Mouse (Mus musculus) B cell, adult 2 months (primary cell): ENCODE results near the gene Lmna.

Experiments used
- DNase-seq, 2 experiments: peaks; one replicate each; pipeline ENCODE4 v3.0.0; 2022

Gene Lmna

DNA sequence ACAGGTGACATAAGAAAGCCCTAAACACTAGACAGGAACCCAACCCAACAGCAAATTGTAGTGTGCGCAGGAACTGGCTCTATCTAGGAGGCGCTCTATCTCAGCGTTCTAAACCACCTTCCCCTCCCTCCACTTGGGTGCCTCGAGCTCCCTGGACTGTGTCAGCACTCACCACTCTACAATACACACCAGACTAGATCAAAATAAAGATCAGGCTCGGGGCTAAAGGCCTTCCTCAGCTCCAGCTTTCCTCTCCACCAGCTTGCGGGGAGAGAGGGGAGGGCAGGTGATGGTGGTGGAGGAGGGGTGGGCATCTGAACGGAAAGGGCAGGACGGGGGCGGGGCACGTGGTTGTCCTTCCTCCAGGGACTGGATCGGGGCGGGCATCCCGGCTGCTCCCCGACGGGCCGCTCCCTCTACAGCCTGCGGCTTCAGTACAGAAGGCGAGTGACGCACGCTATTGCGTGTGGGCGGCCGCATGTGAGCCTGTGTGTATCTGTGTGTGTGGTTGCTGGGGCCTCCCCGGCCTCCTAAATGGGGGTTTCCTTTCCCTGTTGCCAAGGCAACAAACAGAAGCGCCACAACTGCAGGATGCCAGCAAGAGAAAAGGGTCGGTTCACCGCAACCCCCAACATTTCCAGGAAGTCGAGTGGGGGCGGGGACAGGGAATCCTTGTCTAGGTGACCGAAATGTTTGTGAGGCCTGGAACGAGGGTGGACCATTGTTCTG, at the start of gene Lmna:
TSS of gene Lmna (minus strand) at position 265 of the 729 bp plus-strand sequence.
- DNase-seq = peak; percentile 98 to 99

DNA sequence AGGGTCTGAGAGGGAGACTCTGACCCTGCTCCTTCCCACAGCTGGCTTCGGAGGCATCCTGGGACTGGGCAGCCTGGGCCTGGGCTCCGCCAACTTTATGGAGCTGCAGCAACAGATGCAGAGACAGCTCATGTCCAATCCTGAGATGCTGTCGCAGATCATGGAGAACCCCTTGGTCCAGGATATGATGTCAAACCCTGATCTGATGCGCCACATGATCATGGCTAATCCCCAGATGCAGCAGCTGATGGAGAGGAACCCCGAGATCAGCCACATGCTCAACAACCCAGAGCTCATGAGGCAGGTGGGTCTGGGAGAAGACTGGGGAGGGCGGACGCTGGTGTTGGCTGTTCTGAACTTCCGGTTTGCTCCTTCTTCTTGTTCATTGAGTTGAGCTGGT, 46.9 kb upstream of the Lmna start:
- DNase-seq = no peak

DNA sequence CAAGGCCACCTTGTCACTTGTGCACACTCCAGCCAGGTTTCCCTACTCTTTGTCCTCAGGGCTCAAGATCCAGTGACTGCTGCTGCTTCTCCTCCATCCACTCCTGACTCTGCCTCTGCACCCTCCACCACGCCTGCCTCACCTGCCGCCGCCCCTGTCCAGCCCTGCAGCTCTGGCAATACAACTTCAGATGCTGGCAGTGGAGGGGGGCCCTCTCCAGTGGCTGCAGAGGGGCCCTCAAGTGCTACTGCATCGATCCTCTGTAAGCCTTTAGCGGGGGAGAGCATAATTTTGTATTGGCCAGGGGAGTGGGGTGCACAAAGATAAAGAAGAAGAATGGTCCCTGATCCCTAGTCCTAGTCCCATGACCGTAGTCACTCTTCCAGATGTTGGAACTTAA, 46.0 kb upstream of the Lmna start:
- DNase-seq = no peak

DNA sequence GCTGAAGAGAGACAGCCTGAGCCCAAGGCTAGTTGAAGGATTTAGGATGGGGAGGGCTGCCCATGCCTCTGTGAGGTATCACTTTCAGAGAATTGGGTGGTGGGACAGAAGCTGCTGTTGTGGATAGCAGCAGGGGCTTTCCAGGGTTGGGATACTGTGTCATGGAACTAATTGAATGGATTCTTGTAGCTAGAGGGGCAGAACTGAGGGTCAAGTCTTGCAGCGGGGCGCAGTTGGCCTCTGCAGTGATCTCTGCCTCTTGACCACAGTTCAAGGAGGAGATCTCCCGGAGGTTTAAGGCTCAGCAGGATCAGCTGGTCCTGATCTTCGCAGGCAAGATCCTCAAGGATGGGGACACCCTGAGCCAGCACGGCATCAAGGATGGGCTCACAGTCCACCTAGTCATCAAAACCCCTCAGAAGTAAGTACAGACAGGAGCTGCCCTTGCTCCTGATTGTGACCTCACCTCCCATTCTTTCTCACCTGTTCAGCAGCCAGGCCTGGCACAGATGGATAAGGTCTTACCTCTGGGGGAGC, 45.4 kb upstream of the Lmna start:
- no peak for DNase-seq

DNA sequence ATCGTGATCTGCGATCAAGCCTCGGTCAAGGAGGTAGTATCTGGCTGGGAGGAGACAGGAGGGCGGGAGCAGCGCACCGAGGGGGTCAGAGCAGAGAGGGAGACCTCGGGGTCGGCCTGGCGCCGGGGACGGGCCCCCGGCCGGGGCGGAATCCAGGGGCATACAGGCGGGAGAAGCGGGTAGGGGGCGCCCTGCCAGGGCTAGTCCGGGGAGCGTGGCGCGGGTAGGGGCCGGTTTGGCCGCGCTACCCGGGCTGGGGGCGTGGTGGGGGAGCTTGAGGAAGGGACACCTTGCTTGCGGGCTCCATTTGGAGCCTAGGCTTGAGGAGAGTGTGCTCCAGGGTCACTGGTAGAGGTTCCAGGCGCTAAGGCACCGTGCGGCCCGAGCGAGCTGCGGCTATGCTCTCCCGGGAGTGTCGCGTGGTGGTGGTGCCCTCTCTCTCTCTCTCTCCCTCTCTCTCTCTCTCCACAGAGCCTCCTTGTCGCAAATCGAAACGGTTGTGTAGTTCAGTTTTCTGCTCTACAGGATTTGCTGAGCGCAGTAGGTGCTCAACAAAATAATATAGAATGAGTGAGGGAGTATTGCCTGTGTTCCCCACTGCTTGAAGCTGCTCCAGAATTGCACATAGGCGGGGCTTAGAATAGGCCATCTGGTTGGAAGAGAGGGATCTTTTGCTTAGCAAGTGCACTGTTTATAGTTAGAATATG, 44.3 kb upstream of the Lmna start:
- DNase-seq = no peak

DNA sequence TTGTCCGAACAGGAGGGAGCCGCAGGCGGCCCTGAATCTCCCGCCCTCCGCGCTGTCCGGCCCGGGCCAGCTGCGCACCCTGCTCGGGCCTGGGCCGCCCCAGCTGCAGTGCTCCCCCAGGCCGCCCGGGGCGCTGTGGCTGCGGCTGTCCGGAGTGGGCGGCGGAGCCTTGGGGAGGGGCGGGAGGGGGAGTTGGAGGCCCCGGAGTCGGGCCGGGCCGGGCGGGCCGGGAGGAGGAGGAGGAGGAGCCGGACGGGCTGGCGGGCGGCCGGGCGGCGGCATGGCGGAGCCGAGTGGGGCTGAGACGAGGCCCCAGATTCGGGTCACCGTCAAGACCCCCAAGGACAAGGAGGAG, 43.7 kb upstream of the Lmna start, which contains the start of gene Ubqln4:
TSS of gene Ubqln4 (plus strand) at position 234 of the 355 bp plus-strand sequence.
- DNase-seq = peak; percentile 92 to 95

DNA sequence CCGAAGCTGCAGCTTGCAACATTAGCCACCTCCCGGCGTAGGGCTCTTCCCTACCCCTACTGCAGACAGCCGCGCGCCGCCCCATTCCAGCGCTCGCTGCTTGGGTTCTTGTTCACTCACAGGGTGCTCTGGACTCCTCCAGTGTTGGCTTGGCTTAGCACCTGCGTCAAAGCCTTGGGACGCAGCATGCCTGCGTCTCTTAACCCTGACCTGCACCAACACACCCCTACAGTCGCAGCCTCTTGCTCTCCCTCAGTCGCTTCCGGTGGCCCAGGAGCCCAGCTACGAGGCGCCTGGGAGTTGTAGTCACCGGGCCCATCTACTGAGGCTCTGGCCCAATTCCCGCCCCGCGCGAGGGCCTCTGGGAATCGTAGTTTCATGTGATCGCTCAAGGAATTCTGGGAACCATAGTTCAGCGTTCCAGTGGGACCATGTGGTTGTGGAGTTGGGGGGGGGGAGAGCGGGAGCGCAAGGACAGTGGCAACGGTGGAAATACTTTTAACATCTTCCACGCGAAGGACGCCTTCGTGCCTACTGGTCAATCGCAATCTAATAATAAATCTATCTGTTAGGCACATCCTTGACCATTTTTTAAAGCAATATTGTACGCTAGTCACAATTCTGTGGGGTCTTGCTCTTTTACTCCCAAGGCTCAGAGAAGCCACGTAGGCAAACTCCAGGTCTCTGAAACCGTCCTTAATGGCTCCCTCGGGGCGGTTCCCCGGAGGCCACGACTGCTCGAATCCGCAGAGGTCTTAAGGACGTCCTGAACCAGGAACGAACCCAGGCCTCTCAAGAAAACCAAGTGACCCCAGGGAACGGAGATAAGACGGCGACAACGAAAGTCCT, 43.1 kb upstream of the Lmna start, which contains the start of gene Lamtor2:
TSS of gene Lamtor2 (minus strand) at position 399 of the 849 bp plus-strand sequence.
- peak; percentile 90 to 93 for DNase-seq

DNA sequence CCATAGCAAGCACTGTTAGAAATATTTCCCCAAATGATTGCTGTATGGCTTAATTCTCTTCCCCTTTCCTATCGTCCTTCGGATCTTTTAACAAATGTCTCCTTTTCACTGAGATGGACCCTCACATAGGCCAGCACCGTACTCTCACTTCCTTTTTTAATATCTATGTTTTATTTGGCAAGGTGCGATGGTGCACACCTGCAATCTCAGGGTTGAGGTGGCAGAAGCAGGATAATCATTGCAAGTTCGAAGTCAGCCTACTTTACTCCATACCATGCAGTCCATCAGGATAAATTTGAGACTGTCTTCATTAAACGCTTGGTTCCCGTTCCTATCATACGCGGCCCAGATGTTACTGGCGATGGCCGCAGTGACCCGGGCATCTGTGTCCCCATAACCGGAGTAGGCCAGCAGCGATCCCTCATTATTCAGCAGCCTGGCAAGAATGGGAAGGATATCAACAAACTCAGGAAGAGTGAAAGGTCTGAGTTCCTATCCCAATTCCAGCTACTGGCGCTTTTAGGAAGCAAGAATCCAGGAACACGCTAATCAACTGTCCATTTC, 42.4 kb upstream of the Lmna start:
- DNase-seq = peak in 1 of 2 experiments; percentile 18

DNA sequence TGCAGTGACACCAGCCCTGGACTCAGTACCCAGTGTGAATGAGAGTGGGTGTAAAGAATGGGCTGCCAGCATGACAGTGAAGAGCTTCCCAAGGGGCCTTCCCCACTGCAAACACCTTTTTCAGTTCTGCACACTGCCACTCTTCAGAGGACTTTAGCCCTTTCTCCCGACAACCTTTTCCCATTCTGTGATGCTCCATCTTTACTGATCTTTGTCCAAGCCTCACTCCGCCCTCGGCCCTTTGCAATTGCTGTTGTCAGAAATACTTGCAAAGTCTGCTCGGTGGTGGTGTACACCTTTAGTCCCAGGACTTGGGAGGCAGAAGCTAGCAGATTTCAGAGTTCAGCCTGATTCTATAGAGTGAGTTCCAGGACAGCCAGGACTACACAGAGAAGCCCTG, 41.8 kb upstream of the Lmna start:
- DNase-seq = no peak

DNA sequence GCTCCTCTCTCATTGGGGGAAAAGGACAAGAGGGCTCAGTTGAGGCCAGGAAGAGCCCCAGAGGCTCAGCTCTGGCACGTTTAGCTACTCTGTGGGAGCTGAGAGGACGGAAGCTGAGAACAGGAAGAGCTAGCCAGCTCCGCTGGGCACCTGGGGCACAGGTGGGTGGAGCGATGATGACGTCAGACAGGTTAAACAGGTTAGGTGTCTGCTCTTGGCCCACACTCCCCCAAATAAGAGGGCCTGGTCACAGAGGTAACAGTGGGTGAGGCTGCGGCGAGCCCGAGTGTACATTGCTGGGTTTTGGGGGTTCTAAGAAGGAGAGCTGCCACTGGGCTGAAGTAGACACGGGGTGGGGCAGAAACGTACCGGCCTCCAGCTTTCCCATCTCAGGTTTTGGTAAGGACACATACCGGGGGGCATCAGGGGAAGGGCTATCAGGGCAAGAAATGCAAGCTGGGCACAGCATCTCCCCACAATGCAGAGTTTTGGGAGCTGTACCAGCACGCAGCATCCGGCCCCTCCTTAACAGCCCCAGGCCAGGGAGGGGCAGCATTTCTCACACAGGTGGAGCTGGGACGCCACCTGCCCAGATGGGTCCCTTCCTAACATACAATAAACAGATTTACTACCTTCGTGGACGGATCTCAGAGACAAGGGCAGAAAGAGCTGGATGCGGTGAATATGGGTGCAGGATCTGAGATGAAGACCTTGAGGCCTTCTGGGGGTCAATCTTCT, 38.6 kb upstream of the Lmna start, which contains the start of gene Rab25:
TSS of gene Rab25 (minus strand) at position 121 of the 738 bp plus-strand sequence.
- DNase-seq = no peak

DNA sequence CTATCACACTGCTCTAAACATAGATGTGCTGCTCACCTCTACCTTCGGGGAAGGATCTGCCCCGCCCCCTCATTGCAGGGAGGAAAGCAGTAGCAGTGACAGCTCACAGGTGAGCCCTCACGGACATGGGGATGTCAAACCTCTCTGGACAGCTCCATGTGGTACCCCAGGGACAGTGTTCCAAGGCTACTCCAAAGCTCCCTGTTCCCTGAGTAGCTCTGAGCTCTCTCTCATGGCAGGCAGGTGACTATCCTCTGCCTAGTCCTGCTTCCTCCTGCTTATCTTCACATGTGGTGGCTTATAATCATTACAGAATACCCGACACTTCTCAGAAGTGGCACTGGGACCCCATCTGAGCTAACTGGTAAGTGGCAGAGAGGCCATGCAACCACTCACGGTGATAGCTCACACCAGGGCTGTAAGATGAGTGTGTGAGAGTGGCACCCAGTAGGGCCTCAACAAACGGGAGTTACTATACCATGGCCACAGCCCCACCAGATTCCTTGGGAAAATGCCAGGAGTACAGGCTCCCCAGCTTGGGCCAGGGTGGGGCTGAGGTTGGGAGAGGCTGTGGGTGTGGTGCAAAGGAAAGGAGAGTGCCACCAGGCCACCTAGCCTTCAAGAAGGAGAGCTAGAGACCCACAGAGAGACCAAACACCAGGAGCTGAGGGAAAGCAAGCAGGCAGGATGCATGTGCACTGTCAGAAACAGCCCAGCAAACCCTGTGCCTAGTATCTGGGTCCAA, 37.1 kb upstream of the Lmna start:
- DNase-seq = no peak

DNA sequence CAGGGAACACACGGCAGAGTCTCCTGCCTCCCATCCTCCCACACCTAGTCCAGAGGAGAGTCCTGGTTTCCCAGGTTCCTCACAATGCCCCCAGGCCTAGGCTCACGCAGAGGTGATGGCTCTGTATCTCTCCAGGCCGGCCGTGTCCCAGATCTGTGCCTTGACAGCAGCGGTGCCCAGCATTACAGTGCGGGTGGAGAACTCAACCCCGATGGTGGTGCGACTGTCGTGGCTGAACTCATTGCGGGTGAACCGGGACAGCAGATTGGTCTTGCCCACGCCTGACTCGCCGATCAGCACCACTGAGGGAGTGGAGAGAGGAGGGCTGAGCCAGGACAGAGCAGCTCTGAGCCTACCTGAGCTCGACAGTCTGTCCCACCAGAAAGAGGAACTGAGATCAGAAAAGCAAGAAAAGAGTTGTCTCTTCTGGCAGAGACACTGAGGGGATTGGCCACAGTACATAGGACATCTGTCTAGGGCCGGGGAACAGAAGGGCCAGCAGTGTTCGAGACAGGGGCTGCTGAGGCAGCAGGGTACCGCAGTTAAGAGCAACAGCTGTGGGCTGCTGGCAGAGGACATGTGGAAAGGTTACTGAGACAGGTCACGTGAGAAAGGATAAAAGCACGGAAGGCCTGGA, 35.3 kb upstream of the Lmna start:
- peak; percentile 53 to 59 for DNase-seq

DNA sequence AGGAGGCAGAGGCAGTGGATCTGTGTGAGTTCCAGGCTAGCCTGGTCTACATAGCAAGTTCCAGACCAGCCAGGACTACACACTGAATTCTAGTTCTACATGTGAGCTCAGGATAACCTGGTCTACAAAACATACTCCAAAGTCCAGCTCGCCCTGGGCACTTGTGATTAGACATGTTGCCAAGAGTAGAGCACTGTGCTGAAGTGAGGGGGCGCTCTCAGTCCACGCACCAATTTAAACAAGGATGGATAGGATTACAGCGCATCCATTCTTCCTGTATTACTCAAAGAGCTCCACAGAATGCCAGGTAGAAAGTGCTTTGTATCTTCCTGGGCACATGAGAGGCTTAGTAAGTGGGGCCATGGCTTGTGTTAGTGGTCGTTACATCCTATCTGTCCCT, 34.8 kb upstream of the Lmna start:
- peak; percentile 21 to 28 for DNase-seq

DNA sequence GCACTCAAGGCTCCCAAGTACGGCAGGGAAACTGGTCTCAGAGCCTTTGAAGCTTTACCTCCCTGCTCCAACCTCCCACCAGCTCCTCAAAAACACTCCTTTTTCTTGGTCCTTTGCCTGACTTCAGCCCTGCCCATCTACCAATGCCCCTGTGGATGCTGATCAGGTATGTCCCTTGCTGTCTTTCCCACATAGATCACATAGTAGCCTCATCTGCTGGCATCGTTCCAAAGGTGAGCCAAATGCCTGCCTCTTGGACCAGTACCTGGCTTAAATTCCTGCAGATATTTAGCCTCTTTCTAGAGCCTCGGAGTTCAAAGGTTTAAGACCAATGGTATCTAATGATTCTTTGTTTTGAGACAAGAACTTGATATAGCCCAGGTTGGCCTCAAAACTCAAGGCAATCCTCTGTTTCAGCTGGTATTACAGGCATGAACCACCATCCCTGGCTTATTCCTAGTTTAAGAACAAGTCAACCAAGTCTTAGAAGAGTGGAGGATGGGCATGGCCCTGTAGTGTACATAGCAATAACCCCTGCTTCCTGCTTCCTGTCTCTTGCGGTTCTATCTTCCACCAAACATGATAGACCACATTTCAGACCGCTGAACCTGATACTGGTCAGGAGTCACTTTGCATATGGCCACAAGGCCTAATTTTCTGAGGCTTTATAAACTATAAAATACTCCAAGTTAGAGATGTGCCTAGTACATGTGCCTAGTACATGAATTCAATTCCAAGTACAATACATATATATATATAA, 34.1 kb upstream of the Lmna start:
- no peak for DNase-seq

DNA sequence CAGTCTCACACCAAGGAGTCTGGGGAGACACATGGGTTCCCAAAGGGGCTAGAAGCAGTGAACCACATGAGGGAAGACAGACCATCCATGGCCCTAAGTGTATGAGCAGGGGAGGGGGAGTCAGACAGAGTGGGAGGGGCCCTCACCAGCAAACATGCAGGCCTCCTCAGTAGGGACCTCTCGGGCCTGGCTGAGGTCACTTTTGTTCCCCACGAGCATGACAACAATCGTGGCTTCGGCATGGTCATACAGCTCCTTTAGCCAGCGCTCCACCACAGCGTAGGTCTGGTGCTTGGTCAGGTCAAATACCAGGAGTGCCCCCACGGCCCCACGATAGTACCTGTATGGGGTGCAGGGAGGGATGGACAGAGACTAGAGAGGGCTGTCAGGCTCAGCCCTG, 33.4 kb upstream of the Lmna start:
- no peak for DNase-seq

DNA sequence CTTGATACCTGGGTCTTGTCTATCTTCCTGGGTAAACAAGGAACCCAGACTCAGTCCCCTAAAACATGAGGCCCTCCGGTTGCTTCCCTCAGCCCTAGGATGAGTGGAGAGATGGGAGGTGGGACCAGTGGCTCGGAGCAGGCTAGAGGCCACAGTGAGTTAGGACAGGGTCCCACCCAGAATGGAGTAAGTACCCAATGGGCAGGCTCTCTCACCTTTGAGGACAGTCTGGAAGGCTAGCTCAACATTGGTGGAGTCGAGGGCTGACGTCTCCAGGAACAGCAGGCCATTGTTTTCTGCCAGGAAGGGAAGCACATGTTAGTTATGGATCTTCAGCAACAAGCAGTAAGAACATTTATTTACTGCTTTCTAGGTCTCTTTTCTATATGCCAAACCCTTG, 32.7 kb upstream of the Lmna start:
- DNase-seq = no peak

DNA sequence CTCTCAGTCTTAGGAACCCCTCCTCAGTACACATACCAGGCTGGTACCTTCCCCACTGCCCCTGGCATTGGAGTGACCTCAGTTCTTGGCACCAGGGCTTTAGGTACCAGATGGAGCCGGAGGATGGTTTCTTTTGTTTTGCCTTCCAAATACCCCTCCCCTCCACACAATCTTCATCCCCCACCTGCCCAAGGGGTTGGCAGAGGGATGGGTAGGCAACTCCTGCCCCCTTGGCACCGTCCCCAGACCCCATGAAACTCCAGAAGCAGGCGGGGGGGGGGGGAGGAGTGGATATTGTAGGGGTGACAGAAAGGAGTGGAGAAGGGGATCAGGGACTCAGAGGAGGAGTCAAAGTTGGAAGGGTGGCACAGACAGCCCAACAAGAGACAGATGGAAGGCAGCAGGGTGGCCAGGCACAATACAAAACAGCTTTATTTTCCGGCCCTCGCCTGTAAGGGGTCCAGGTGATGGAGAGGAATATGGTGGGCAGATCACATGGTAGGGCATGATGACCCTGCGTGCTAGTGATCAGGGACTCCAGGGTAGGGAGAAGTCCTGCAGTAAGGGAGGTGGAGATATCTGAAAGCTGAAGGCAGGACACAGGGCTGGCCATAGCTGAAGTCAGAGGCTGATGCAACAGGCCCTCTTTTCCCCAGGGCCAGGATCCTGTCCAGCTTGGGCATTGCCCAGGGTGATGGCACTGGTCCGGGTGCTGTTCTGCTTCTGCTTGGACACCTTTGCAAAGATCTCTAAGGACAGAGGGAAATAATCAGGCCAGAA, 32.1 kb upstream of the Lmna start:
- DNase-seq = no peak

DNA sequence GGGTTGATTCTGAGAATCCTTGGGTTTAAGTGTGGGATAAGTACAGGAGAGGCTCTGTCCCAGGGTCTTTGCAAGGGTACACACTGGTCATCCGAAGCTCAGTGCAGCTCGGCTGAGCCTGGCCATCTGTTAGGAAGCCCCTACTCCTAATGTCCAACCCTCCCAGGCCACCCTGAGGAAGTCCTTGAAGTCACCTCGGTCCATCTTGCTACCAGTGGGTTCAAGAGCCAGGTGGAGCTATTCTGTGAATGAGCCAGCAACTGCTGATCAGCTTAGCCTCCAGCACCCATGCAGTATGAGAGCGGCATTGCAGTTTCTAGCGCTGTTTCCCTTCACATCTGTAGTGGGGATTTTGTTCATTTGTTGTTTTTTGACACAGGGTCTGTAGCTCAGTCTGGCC, 30.3 kb upstream of the Lmna start:
- DNase-seq = no peak

DNA sequence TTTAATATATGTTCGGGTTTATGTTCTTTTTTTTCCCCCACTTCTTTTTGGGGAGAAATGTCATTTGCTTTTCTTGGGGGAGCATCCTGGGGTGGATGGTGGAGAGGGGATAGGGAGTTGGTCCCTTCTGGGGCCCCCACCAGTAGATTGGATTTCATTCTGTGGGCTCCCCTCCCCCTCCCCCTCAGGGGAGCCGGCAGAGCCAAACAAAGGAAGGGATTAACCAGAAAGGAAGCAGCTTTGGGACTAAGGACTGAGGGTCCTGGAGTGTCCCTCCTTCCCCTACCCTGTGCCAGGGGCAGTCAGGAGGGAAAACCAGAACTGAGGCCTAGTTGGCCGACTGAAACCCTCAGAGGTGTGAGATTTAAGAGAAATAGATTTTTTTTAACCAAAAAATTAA, 29.6 kb upstream of the Lmna start:
- DNase-seq = no peak
